Mouse (Mus musculus) gastrocnemius, postnatal 25 days (tissue): ENCODE results near the gene Fam216b. TPM values are rescaled to one million over a fixed set of nuclear protein-coding genes. Genes with fewer than 3 reads are reported as not detected.

ENCODE experiments used
- DNase-seq: peaks from one replicate; pipeline ENCODE4 v3.0.0; 2022
- long read RNA-seq, 2 experiments: library from polyadenylated mRNA; stranded (forward); transcript quantifications; one replicate each; pipeline ENCODE4 v2.0.0; 2021
- total RNA-seq, 2 experiments: library from RNA; stranded (reverse); gene quantifications; 1 replicate in 1 of 2; 2 replicates in 1 of 2; pipeline ENCODE4 v1.2.3; 2021

Fam216b gene
- not detected for total RNA-seq
- long read RNA-seq, experiment 1: 0 reads
- long read RNA-seq, experiment 2: 0 reads

GRCm38 (mm10) chr14:78088907-78089306, at the start of gene Fam216b:
Fam216b (minus strand) TSS chr14:78089007.
- DNase-seq: no peak

DNA sequence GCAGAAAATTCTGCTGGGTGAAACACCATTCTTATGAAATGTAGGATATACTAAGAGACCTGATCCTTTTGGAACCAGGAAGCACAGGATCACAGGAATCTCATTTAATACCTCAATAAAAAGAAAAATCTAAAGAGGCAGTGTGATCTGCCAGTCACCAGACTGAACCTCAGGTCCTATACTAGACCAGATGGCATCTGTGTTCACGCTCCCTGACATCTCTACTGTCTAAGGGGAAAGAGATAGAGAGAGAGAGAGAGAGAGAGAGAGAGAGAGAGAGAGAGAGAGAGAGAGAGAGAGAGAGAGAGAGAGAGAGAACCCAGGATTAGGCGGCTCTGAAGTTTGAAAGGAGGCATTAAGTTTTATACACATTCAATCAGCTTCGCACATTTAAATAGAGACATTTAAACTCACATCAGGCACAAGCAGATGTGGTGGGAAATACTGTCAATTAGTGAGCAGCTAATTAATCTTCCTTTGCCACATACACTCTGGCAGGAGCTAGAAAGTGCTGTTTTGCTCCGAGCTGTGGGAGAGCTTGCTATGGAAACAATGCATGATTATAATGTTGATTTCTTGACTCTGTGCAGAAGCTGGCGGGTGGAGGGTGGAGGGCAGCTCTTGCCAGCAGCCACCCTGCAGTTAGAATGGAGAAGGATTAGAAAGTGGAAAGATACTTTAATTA, 43.7 kb upstream of the Fam216b start:
- no peak for DNase-seq

DNA sequence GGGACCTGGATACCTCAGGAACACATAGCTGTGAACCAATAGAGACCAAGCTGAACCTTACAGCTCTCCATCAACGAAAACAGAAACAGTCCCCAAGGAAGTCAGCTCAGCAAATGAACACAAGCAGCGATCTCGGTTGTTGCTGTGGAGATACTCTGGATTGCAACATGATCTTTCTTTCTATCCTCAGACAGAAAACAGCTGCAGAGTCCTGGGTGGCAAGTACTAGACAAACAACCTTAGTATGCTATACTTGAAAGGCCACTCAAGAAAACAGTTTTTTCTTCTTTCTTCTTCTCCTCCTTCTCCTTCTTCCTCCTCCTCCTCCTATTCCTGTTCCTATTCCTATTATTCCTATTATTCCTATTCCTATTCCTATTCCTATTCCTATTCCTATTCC, 37.9 kb upstream of the Fam216b start:
- DNase-seq: no peak

DNA sequence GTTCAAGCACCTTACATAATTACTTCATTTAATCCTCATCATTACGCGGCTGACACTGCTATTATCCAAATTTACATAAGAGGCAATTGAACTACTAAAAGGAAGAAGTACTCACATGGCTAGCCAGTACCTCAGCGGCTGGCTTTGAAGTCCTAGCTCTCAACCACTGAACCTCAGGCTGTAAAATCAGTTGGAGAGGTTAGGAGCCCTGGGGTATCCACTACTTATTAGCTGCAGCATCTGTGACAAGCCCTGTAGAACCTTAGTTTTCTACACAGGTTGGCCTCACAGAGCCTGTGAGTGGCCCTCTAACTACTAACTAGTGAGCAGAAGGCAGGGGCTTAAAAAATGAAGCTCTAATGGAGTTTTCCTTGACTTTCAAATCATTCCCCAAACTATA, 31.5 kb upstream of the Fam216b start:
- no peak for DNase-seq

- DNase-seq: no peak
Measured at GRCm38 (mm10) chr14:78119449-78120200, 30.8 kb upstream of the Fam216b start.

DNA sequence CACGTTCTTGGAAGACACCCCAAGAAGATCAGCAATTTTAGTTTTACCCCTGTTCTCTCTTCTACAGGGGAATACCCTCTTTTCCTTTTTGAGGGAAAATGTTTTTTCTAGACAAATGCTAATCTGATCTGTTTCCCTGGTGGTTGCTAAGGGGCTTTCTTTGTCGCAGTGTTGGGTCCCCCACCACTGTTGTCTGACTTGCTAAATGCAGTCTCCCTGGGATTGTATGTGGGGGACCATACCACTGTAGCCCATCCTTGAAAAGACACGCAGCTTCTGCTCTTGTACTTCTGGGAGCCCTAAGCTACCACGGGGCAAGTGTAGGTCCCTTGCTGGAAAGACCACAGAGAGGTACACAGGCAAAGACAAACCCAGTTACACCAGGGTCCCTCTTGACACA, 28.9 kb upstream of the Fam216b start:
- DNase-seq: no peak

DNA sequence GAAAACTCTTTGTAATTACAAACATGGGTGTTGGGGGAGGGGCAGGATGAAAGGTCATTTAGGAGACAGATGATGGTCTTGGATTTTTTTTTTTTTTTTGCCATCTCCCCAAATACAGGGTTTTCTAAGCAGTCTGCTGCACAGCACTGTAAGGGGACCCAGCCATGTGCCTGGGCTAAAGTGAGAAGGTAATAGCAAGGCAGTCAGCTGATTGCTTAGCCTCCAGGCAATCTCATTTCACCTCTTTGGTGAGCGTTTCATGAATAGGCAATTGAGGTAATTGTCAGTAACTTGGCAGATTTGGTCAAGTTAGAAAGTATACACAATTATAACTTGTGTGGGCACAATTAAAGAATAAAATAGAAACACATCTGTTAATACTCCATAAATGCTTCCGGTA, 28.5 kb upstream of the Fam216b start:
- DNase-seq: no peak

GRCm38 (mm10) chr14:78112466-78112865, 23.7 kb upstream of the Fam216b start:
- no peak for DNase-seq

- DNase-seq: no peak
Measured at GRCm38 (mm10) chr14:78110871-78111270, 22.1 kb upstream of the Fam216b start.

DNA sequence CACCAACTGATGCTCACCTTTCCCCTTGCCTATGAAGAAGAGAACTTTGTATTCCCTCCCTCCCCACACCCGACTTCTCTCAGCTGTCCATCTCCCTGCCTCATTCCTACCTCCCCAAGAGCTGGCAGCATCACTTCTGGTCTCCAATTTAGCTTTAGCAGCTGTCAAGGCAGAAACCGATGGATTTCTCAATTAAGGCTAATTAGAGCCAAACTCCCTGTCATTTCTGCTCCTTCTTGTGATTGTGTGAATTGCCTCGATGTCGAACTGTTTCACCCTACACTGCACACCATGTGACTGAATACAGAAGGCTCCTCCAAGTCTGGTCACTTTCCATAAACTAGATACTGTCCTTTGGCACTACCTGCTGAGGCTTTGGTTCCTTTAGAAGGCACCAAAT, 20.6 kb upstream of the Fam216b start:
- no peak for DNase-seq

DNA sequence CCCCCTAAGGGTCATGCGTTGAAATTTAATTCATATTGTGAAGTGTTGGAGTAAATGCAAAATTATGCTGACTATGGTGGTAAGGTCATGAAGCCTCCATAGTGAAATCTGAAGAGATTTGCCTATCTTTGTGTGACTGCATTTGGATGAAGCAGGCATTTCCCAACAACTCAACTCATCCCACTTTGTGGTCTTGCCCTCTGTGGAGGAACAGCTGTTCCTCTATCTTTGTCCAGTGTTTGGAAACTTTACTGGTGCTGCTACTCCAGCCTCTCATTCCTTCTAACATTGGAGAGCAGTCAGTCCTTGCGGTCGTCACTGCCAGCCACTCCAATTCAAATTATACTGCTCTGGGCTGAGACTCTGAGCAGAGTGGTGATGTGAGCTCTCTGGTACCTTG, 19.6 kb upstream of the Fam216b start:
- no peak for DNase-seq

GRCm38 (mm10) chr14:78089591-78089990, 784 bp upstream of the Fam216b start:
- no peak for DNase-seq

DNA sequence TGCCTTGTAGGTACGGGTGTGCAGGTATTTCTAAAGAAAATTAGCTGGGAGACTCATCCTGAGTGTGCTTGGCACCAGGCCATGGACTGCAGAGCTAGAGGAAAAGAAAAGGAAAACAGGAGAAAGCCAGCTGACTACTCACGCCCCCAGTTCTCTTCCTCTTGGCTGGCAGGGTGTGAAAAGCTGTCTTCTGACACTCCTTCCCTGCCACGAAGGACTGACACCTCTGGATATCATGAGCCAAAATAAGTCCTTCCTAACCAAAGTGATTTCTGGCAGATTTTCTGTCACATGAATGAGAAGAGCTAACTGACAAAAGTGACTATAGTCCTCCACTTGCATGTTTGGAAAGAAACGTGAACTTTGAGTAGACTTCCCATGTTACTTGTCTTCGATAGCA, 5.3 kb downstream of the Fam216b start:
- no peak for DNase-seq

GRCm38 (mm10) chr14:78077508-78077907, 11.3 kb downstream of the Fam216b start:
- no peak for DNase-seq

- peak; percentile 11 for DNase-seq
Measured at GRCm38 (mm10) chr14:78065938-78066710, 22.7 kb downstream of the Fam216b start.

DNA sequence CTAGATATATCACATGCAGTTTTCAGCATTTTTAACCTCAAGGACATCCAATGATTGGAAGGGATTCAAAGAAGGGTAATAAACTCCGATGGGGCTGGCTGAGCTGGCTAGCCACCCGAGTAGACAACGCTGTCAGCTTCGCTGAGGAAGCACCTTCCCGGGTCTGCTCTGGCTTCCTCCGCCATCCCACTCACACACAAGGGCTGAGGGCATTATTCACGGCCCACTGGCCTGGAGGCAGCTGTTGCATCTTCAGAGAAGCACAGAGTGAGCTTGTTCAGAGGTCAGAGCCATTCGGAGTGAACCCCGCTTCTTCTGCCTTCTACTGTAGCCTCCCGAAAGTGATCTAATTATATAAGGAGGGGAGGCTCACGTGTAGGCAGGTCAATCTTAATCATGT, 26.3 kb downstream of the Fam216b start:
- no peak for DNase-seq

GRCm38 (mm10) chr14:78060609-78060951, 28.2 kb downstream of the Fam216b start:
- no peak for DNase-seq

- no peak for DNase-seq
Measured at GRCm38 (mm10) chr14:78059878-78060608, 28.8 kb downstream of the Fam216b start.

DNA sequence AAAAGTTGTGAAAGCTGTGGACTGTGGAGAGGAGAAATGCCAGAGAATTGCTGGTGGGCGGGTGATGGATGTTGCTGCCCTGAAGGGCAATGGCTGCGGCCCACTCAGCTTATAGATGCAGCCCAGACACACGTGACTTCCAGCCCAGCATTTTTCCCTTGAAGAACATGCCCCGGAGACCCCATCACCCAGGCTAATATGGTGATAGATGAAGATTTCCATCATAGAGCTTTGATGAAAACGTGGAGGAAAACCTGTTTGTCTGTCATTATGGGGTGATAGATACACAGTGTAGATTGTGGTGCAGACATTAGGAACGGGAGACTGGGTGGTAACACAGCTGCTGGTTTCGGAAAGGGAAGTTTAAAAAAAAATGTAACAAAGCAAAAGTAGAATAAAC, 31.4 kb downstream of the Fam216b start:
- no peak for DNase-seq

GRCm38 (mm10) chr14:78056371-78056770, 32.4 kb downstream of the Fam216b start:
- DNase-seq: no peak

DNA sequence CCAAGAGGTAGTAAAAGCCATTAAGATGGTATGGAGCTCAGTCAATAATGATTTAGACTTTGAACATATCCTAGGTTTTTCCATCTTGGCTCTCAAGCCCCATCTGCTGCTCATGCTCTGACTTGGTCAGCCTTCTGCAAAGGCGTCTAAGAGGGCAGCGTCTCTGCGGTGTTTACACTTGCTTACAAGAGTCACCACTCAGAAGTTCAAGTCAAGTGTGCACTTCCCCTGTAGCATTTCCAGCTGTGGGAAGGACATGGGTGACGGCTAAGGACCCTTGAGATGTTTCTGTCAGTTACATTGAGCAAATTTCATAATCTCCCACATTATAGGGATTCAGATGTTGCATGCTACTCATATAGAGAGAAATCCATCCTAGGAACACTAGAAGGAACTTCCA, 40.1 kb downstream of the Fam216b start:
- no peak for DNase-seq

- DNase-seq: no peak
Measured at GRCm38 (mm10) chr14:78048258-78048657, 40.5 kb downstream of the Fam216b start.
